In genomic region chr2:167528278-167528677, GRCm38 (mm10) we compare ENCODE assay signal across 9 mouse cellular contexts. TPM values are rescaled to one million over a fixed set of nuclear protein-coding genes. Genes with fewer than 3 reads are reported as not detected.
DNase-seq lines count a peak whose midpoint lies in the region; ATAC-seq and TF ChIP-seq lines count a peak whose summit lies in the region.
"Had no signal": no experiment of that assay in that cellular context is flagged by ENCODE, and none has a peak within 500 bp of the region (broad histone marks: within the 10 kb centered on the region; RNA-seq: fewer than 3 reads in every experiment).

No protein-coding gene starts in this region.

- no peak overlapping the region for H3K4me3 ChIP-seq in heart, adult 2 months
- no peak overlapping the region for H3K4me3 ChIP-seq in heart, embryonic 11.5 days (ENCODE audit: low read depth, low read length)
- no peak overlapping the region for H3K4me3 ChIP-seq in lung, postnatal 0 days (ENCODE audit: low read depth, low read length)
- H3K4me3 ChIP-seq in small intestine, adult 2 months (ENCODE audit: low read depth, low read length): no peak overlapping the region
- H3K4me3 ChIP-seq: limb, embryonic 13.5 days had no signal

- no peak for TF ChIP-seq EP300 in heart, adult 2 months (IDR thresholded peaks at IDR 0.05; ENCODE audit: insufficient read depth, low read depth, low read length)
- TF ChIP-seq EP300 in lung, postnatal 0 days (IDR thresholded peaks at IDR 0.05): no peak

- no peak for TF ChIP-seq POLR2A in heart, adult 2 months (IDR thresholded peaks at IDR 0.05; ENCODE audit: insufficient read depth, low read depth, low read length)
- no peak for TF ChIP-seq POLR2A in small intestine, adult 2 months (IDR thresholded peaks at IDR 0.05; ENCODE audit: low read depth, low read length)

- no peak for DNase-seq in heart, adult 2 months
- peak; percentile 34 for DNase-seq in lung, postnatal 0 days (ENCODE audit: low spot score)
- DNase-seq in lung, postnatal 36 days: no peak
- no peak for DNase-seq in layer of hippocampus, adult 11-12 months (ENCODE audit: low spot score)
- DNase-seq in Muller cell, postnatal 12 days (ENCODE audit: inconsistent ontology term): no peak

- no peak overlapping the region for H3K4me2 ChIP-seq in heart, embryonic 11.5 days
- H3K4me2 ChIP-seq in lung, postnatal 0 days (replicated peaks; ENCODE audit: low read depth, low read length): no peak overlapping the region
- H3K4me2 ChIP-seq: limb, embryonic 13.5 days had no signal

- intact Hi-C loops in heart, adult 2 months (cut with DNase I): no loop called here

- 26% methylated on average over 5 of the region's 5 CpGs for WGBS in heart, adult 2 months
- 17% methylated on average over 5 of the region's 5 CpGs for WGBS in heart, embryonic 11.5 days (ENCODE audit: insufficient replicate concordance)
- 13% methylated on average over 5 of the region's 5 CpGs for WGBS in lung, postnatal 0 days
- WGBS in small intestine, adult 2 months: 23% methylated on average over 5 of the region's 5 CpGs

- no peaks in the 10 kb centered on the region for H3K36me3 ChIP-seq in heart, adult 2 months (ENCODE audit: control insufficient read depth, insufficient read depth, low read length)
- no peaks in the 10 kb centered on the region for H3K36me3 ChIP-seq in heart, embryonic 11.5 days (ENCODE audit: control insufficient read depth, insufficient read depth, low read length)
- H3K36me3 ChIP-seq in lung, postnatal 0 days (ENCODE audit: insufficient read depth, low read length): no peaks in the 10 kb centered on the region
- H3K36me3 ChIP-seq in small intestine, adult 2 months (ENCODE audit: control insufficient read depth, insufficient read depth, low read length): no peaks in the 10 kb centered on the region
- H3K36me3 ChIP-seq: limb, embryonic 13.5 days had no signal

- no peak overlapping the region for H3K9ac ChIP-seq in heart, adult 2 months (ENCODE audit: low read depth, low read length)
- H3K9ac ChIP-seq in heart, embryonic 11.5 days (ENCODE audit: low read depth, low read length): no peak overlapping the region
- H3K9ac ChIP-seq in lung, postnatal 0 days (replicated peaks; ENCODE audit: low read depth): no peak overlapping the region
- H3K9ac ChIP-seq: limb, embryonic 13.5 days had no signal

- H3K27ac ChIP-seq in heart, adult 2 months: no peak overlapping the region
- no peak overlapping the region for H3K27ac ChIP-seq in heart, embryonic 11.5 days (ENCODE audit: low read depth, low read length)
- H3K27ac ChIP-seq in lung, postnatal 0 days (ENCODE audit: low read length): no peak overlapping the region
- H3K27ac ChIP-seq in small intestine, adult 2 months (ENCODE audit: insufficient read depth, low read depth, low read length): no peak overlapping the region
- H3K27ac ChIP-seq: limb, embryonic 13.5 days had no signal

- no peaks in the 10 kb centered on the region for H3K79me2 ChIP-seq in heart, adult 2 months (replicated peaks; ENCODE audit: control insufficient read depth, insufficient read depth, low read length)

- H3K27me3 ChIP-seq in heart, adult 2 months (ENCODE audit: control insufficient read depth, insufficient read depth, low read length): no peaks in the 10 kb centered on the region
- peaks cover 6% of the 10 kb centered on the region; the same call in 1 of the 2 replicates for H3K27me3 ChIP-seq in heart, embryonic 11.5 days (ENCODE audit: control insufficient read depth, insufficient read depth, low read length)
- no peaks in the 10 kb centered on the region for H3K27me3 ChIP-seq in lung, postnatal 0 days (replicated peaks; ENCODE audit: insufficient read depth, low read length)
- H3K27me3 ChIP-seq in small intestine, adult 2 months (ENCODE audit: control insufficient read depth, insufficient read depth, low read length): no peaks in the 10 kb centered on the region
- H3K27me3 ChIP-seq: limb, embryonic 13.5 days had no signal

- TF ChIP-seq CTCF in heart, adult 2 months (IDR thresholded peaks at IDR 0.05): peak; percentile 51
- TF ChIP-seq CTCF in lung, postnatal 0 days (IDR thresholded peaks at IDR 0.05): peak; percentile 60
- TF ChIP-seq CTCF in small intestine, adult 2 months (IDR thresholded peaks at IDR 0.05; ENCODE audit: extremely low read depth, insufficient read length, insufficient replicate concordance, low read depth, low read length): 0 out of 2 replicates have a peak, but pooled peaks have one; percentile 20

- ATAC-seq in heart, embryonic 11.5 days (replicated peaks; ENCODE audit: insufficient number of reproducible peaks, low FRiP score, low TSS enrichment): no peak
- peak; percentile 44; the same call in 1 of the 2 replicates for ATAC-seq in lung, postnatal 0 days
- ATAC-seq in common myeloid progenitor, adult 5-6 weeks (replicated peaks; ENCODE audit: low read depth, poor library complexity, severe bottlenecking): peak; percentile 72; the same call in 1 of the 2 replicates

- H3K9me3 ChIP-seq in heart, embryonic 11.5 days (replicated peaks; ENCODE audit: control insufficient read depth, low read length): no peaks in the 10 kb centered on the region
- H3K9me3 ChIP-seq in lung, postnatal 0 days (ENCODE audit: low read length): no peaks in the 10 kb centered on the region
- H3K9me3 ChIP-seq: limb, embryonic 13.5 days had no signal

- H3K4me1 ChIP-seq in heart, adult 2 months (ENCODE audit: control insufficient read depth, insufficient read depth, low read length): no peaks in the 10 kb centered on the region; the same call in 1 of the 2 replicates
- H3K4me1 ChIP-seq in heart, embryonic 11.5 days (ENCODE audit: control insufficient read depth, insufficient read depth, low read length): no peaks in the 10 kb centered on the region
- no peaks in the 10 kb centered on the region for H3K4me1 ChIP-seq in lung, postnatal 0 days (ENCODE audit: insufficient read depth, low read depth, low read length)
- no peaks in the 10 kb centered on the region for H3K4me1 ChIP-seq in small intestine, adult 2 months (ENCODE audit: control insufficient read depth, insufficient read depth, insufficient read length, low read length)
- H3K4me1 ChIP-seq: limb, embryonic 13.5 days had no signal

RNA-seq across cellular contexts. Expression of gene Snai1, which starts 9.7 kb away (rescaled TPM):
- 1 to 10 TPM; 1.6 to 2.0 TPM for total RNA-seq in heart, adult 2 months (2021)
- polyA plus RNA-seq in heart, adult 2 months (2012; rRNA removed): 6.5 and 10.5 TPM in 2 replicates
- 21.1 and 23.1 TPM in 2 replicates for polyA plus RNA-seq in heart, embryonic 11.5 days (2014; fragmentation: Nextera tagmentation; extraction: Ambion mirVana)
- polyA plus RNA-seq in lung, postnatal 0 days (2015; fragmentation: Nextera tagmentation; extraction: Ambion mirVana): 55.4 and 63.0 TPM in 2 replicates
- not detected in 2 replicates for total RNA-seq in common myeloid progenitor, adult 5-6 weeks (2017)
- 12.1 and 13.2 TPM in 2 replicates for polyA plus RNA-seq in small intestine, adult 2 months (2012; rRNA removed)

RNA-seq across cellular contexts. Expression of gene Spata2, which starts 35.6 kb away (rescaled TPM):
- 10 to 100 TPM; 15.4 to 15.6 TPM for total RNA-seq in heart, adult 2 months (2021)
- 15.5 and 19.7 TPM in 2 replicates for polyA plus RNA-seq in heart, adult 2 months (2012; rRNA removed)
- 12.3 and 13.8 TPM in 2 replicates for polyA plus RNA-seq in heart, embryonic 11.5 days (2014; fragmentation: Nextera tagmentation; extraction: Ambion mirVana)
- polyA plus RNA-seq in lung, postnatal 0 days (2015; fragmentation: Nextera tagmentation; extraction: Ambion mirVana): 8.7 and 8.9 TPM in 2 replicates
- total RNA-seq in common myeloid progenitor, adult 5-6 weeks (2017): 7.6 and 9.9 TPM in 2 replicates
- 25.4 and 54.9 TPM in 2 replicates for polyA plus RNA-seq in small intestine, adult 2 months (2012; rRNA removed)

RNA-seq across cellular contexts. Expression of gene Rnf114, which starts 35.8 kb away (rescaled TPM):
- 10 to 100 TPM; 60.4 to 76.7 TPM for total RNA-seq in heart, adult 2 months (2021)
- polyA plus RNA-seq in heart, adult 2 months (2012; rRNA removed): 96.3 and 128 TPM in 2 replicates
- 58.9 and 68.6 TPM in 2 replicates for polyA plus RNA-seq in heart, embryonic 11.5 days (2014; fragmentation: Nextera tagmentation; extraction: Ambion mirVana)
- polyA plus RNA-seq in lung, postnatal 0 days (2015; fragmentation: Nextera tagmentation; extraction: Ambion mirVana): 111 and 119 TPM in 2 replicates
- total RNA-seq in common myeloid progenitor, adult 5-6 weeks (2017): 22.9 and 29.9 TPM in 2 replicates
- polyA plus RNA-seq in small intestine, adult 2 months (2012; rRNA removed): 50.5 and 116 TPM in 2 replicates
